Mouse (Mus musculus): Measurements from ENCODE around the gene Bysl.

- TF ChIP-seq CTCF (IDR thresholded peaks at IDR 0.05; ENCODE audit: low read depth, low read length) (no peak), POLR2AphosphoS5 (IDR thresholded peaks at IDR 0.05; ENCODE audit: insufficient replicate concordance, low read depth, low read length) (no peak), GATA2 (IDR thresholded peaks at IDR 0.05; ENCODE audit: borderline replicate concordance, low read depth, low read length) (no peak), TAL1 (conservative IDR thresholded peaks at IDR 0.05; ENCODE audit: low read depth, low read length) (no peak), GATA1 (IDR thresholded peaks at IDR 0.05; ENCODE audit: borderline replicate concordance, low read length) (no peak)
Measured at GRCm38 (mm10) chr17:47609182-47609581, 2.1 kb downstream of the Bysl start.
